Mouse (Mus musculus) midbrain, postnatal 0 days (tissue): ENCODE results near the gene Piwil4. TPM values are rescaled to one million over a fixed set of nuclear protein-coding genes. Genes with fewer than 3 reads are reported as not detected.
A peak's percentile ranks its signal among the peaks of the same experiment; 100 is the strongest.
"Not testable (repeated sequence)": the region's sequence is repeated elsewhere in the genome, so short reads cannot be mapped to it uniquely, and the experiment has no call there.

Source experiments
- ATAC-seq: fragments of 200-750 bp; cut with Nextera tagmentation; 2 replicates; pipeline ENCODE4 v1.8.0; 2017; ENCODE audit warnings: moderate number of reproducible peaks, mild to moderate bottlenecking, moderate TSS enrichment, moderate library complexity; ENCODE audit not compliant: low FRiP score
- DNase-seq: peaks from one replicate; pipeline ENCODE4 v3.0.0-alpha.2; 2015; ENCODE audit warnings: low spot score
- H3K27ac ChIP-seq: fragments of 300-500 bp; sonication (generic); 2 replicates; pipeline ENCODE4 v1.5.1; 2014; ENCODE audit warnings: low read depth, mild to moderate bottlenecking, low read length, mixed read lengths
- H3K27me3 ChIP-seq: fragments of 300-500 bp; sonication (generic); 2 replicates; pipeline ENCODE4 v1.6.1; 2014; ENCODE audit warnings: low read length, control low read depth, mixed read lengths; ENCODE audit not compliant: insufficient read depth
- H3K36me3 ChIP-seq: fragments of 300-500 bp; sonication (generic); 2 replicates; pipeline ENCODE4 v1.6.1; 2014; ENCODE audit warnings: low read length, control low read depth, mixed read lengths; ENCODE audit not compliant: insufficient read depth
- H3K4me1 ChIP-seq: fragments of 300-500 bp; sonication (generic); 2 replicates; pipeline ENCODE4 v1.6.1; 2014; ENCODE audit warnings: mild to moderate bottlenecking, control low read depth, antibody characterized with exemption, low read length, mixed read lengths; ENCODE audit not compliant: insufficient read depth
- H3K4me2 ChIP-seq: fragments of 300-500 bp; sonication (generic); 2 replicates; pipeline ENCODE4 v1.6.1; 2014; ENCODE audit warnings: low read depth, mild to moderate bottlenecking, low read length, mixed read lengths; ENCODE audit not compliant: poor library complexity, severe bottlenecking
- H3K4me3 ChIP-seq: fragments of 300-500 bp; sonication (generic); 2 replicates; pipeline ENCODE4 v1.5.1; 2014; ENCODE audit warnings: low read depth, mild to moderate bottlenecking, low read length, moderate library complexity
- H3K9ac ChIP-seq: fragments of 300-500 bp; sonication (generic); replicated peaks from 2 replicates; pipeline ENCODE4 v1.6.1; 2014; ENCODE audit warnings: mild to moderate bottlenecking, low read length, moderate library complexity, mixed read lengths; ENCODE audit not compliant: poor library complexity, severe bottlenecking
- H3K9me3 ChIP-seq: fragments of 300-500 bp; sonication (generic); 2 replicates; pipeline ENCODE4 v1.6.1; 2016; ENCODE audit warnings: low read length, control low read depth
- CTCF ChIP-seq: IDR thresholded peaks from 2 replicates; pipeline ENCODE4 v1.5.1; 2016; ENCODE audit warnings: antibody characterized with exemption, mild to moderate bottlenecking
- whole genome bisulfite sequencing: fragments of 180-500 bp; shearing (Covaris S2); extraction: QIAGEN DNeasy Blood & Tissue Kit; methylation state at CpG from one replicate; pipeline ENCODE4 v1.1.7; 2014; 5-methylcytosine and 5-hydroxymethylcytosine counted together
- polyA plus RNA-seq: library from polyadenylated mRNA; unstranded; fragments of >200 nt; fragmentation: Nextera tagmentation; extraction: Ambion mirVana; gene quantifications from 2 replicates; pipeline ENCODE4 v1.2.1, GENCODE M21; 2015
- total RNA-seq: library from RNA; depleted of rRNA; stranded (reverse); fragments of >200 nt; gene quantifications from 2 replicates; pipeline ENCODE4 v1.2.3, GENCODE M21; 2014

Gene Piwil4
- total and polyA plus RNA-seq, 2 experiments from 2014 or later, result 0.49 to 1.3 TPM

- H3K4me2 ChIP-seq, result no peak overlapping the region
- no peaks in the 10 kb centered on the region for H3K4me1 ChIP-seq
- WGBS, result 69% methylated on average over 2 of the region's 2 CpGs
- no peak for ATAC-seq
- no peaks in the 10 kb centered on the region for H3K36me3 ChIP-seq
- H3K4me3 ChIP-seq, result no peak overlapping the region
- H3K27me3 ChIP-seq, result no peaks in the 10 kb centered on the region
- no peak for TF ChIP-seq CTCF
- no peak overlapping the region for H3K27ac ChIP-seq
- no peak for DNase-seq
- no peaks in the 10 kb centered on the region for H3K9me3 ChIP-seq
- no peak overlapping the region for H3K9ac ChIP-seq
Observed at GRCm38 (mm10) chr9:14720384-14720783, 20.1 kb downstream of the Piwil4 start.

- Histone ChIP-seq H3K9ac (no peak overlapping the region), H3K36me3 (no peaks in the 10 kb centered on the region), H3K4me2 (peak overlapping the region; percentile 4; the same call in 1 of the 2 replicates), H3K27me3 (no peaks in the 10 kb centered on the region), H3K4me3 (no peak overlapping the region), H3K9me3 (no peaks in the 10 kb centered on the region), H3K4me1 (no peaks in the 10 kb centered on the region), H3K27ac (no peak overlapping the region)
- DNase-seq (no peak), ATAC-seq (no peak)
- no peak for TF ChIP-seq CTCF
Observed at GRCm38 (mm10) chr9:14718332-14718691, 22.2 kb downstream of the Piwil4 start.

GRCm38 (mm10) chr9:14717689-14718331 is 22.7 kb downstream of the Piwil4 start:
- Histone ChIP-seq H3K27me3 (no peaks in the 10 kb centered on the region), H3K4me1 (no peaks in the 10 kb centered on the region), H3K27ac (no peak overlapping the region), H3K9ac (no peak overlapping the region), H3K4me2 (peak overlapping the region; percentile 4; the same call in 1 of the 2 replicates), H3K36me3 (no peaks in the 10 kb centered on the region), H3K9me3 (no peaks in the 10 kb centered on the region), H3K4me3 (no peak overlapping the region)
- ATAC-seq (peak; percentile 70), DNase-seq (peak; percentile 19)
- 25% methylated on average over 14 of the region's 14 CpGs for WGBS
- TF ChIP-seq CTCF, result 0 out of 2 replicates have a peak, but pooled peaks have one; percentile 21

GRCm38 (mm10) chr9:14715258-14715657 is 25.3 kb downstream of the Piwil4 start:
- H3K4me3 ChIP-seq, result no peak overlapping the region
- no peak for TF ChIP-seq CTCF
- ATAC-seq (no peak), DNase-seq (no peak)
- no peaks in the 10 kb centered on the region for H3K36me3 ChIP-seq
- 82% methylated on average over 11 of the region's 15 CpGs for WGBS
- no peak overlapping the region for H3K9ac ChIP-seq
- no peaks in the 10 kb centered on the region for H3K9me3 ChIP-seq
- no peak overlapping the region for H3K27ac ChIP-seq
- H3K27me3 ChIP-seq, result no peaks in the 10 kb centered on the region
- no peaks in the 10 kb centered on the region for H3K4me1 ChIP-seq
- H3K4me2 ChIP-seq, result no peak overlapping the region

- ATAC-seq (no peak), DNase-seq (no peak)
- Histone ChIP-seq H3K27ac (no peak overlapping the region), H3K9ac (no peak overlapping the region), H3K4me3 (no peak overlapping the region), H3K36me3 (no peaks in the 10 kb centered on the region), H3K9me3 (no peaks in the 10 kb centered on the region), H3K4me1 (no peaks in the 10 kb centered on the region), H3K27me3 (no peaks in the 10 kb centered on the region), H3K4me2 (no peak overlapping the region)
- TF ChIP-seq CTCF, result no peak
- WGBS, result 89% methylated on average over 3 of the region's 3 CpGs
Observed at GRCm38 (mm10) chr9:14710910-14711309, 29.6 kb downstream of the Piwil4 start.

GRCm38 (mm10) chr9:14705321-14706162 is 35.0 kb downstream of the Piwil4 start:
- no peak for DNase-seq
- no peaks in the 10 kb centered on the region for H3K9me3 ChIP-seq
- ATAC-seq, result no peak
- H3K4me1 ChIP-seq, result no peaks in the 10 kb centered on the region
- no peak overlapping the region for H3K9ac ChIP-seq
- no peak overlapping the region for H3K4me2 ChIP-seq
- no peak overlapping the region for H3K27ac ChIP-seq
- H3K27me3 ChIP-seq, result no peaks in the 10 kb centered on the region
- TF ChIP-seq CTCF, result no peak
- no peak overlapping the region for H3K4me3 ChIP-seq
- no peaks in the 10 kb centered on the region for H3K36me3 ChIP-seq
- WGBS, result 73% methylated on average over 13 of the region's 13 CpGs

GRCm38 (mm10) chr9:14700795-14701194 is 39.7 kb downstream of the Piwil4 start:
- H3K4me3 ChIP-seq, H3K36me3 ChIP-seq, H3K4me2 ChIP-seq, H3K27me3 ChIP-seq, H3K9ac ChIP-seq, H3K9me3 ChIP-seq, ATAC-seq, H3K27ac ChIP-seq, DNase-seq, H3K4me1 ChIP-seq: not testable (repeated sequence)
- 90% methylated on average over 1 of the region's 1 CpGs for WGBS
